Mouse (Mus musculus) spleen, adult 2 months (tissue): ENCODE data around the gene Tbc1d1. TPM values are rescaled to one million over a fixed set of nuclear protein-coding genes. Genes with fewer than 3 reads are reported as not detected.

ENCODE experiments used
- DNase-seq, 2 experiments: peaks; one replicate each; pipeline versions ENCODE4 v3.0.0 to v3.0.0-alpha.2; 2012 to 2021; ENCODE audit warnings: low spot score in 2 of 2, low read depth in 1 of 2
- H3K27ac ChIP-seq: fragments of 200-500 bp; 2 replicates; pipeline ENCODE4 v1.5.1; 2012; ENCODE audit warnings: low read length, inconsistent platforms; ENCODE audit not compliant: insufficient read depth
- H3K27me3 ChIP-seq: fragments of 200-500 bp; 2 replicates; pipeline ENCODE4 v1.6.1; 2012; ENCODE audit warnings: mild to moderate bottlenecking, moderate library complexity, low read length, inconsistent platforms; ENCODE audit not compliant: control insufficient read depth, insufficient read depth
- H3K36me3 ChIP-seq: fragments of 200-500 bp; 2 replicates; pipeline ENCODE4 v1.6.1; 2012; ENCODE audit warnings: mild to moderate bottlenecking, low read length, inconsistent platforms; ENCODE audit not compliant: control insufficient read depth, insufficient read depth
- H3K4me1 ChIP-seq: fragments of 200-500 bp; 2 replicates; pipeline ENCODE4 v1.6.1; 2011; ENCODE audit warnings: inconsistent platforms; ENCODE audit not compliant: control insufficient read depth, insufficient read depth, insufficient read length
- H3K4me3 ChIP-seq: fragments of 200-500 bp; 2 replicates; pipeline ENCODE4 v1.5.1; 2011; ENCODE audit warnings: mild to moderate bottlenecking, inconsistent platforms; ENCODE audit not compliant: insufficient read depth, insufficient read length; ENCODE audit errors: extremely low read depth
- CTCF ChIP-seq: fragments of 200-500 bp; IDR thresholded peaks from 2 replicates; pipeline ENCODE4 v1.5.1; 2011; ENCODE audit warnings: mild to moderate bottlenecking, inconsistent platforms; ENCODE audit not compliant: insufficient read depth, insufficient read length, insufficient replicate concordance; ENCODE audit errors: extremely low read depth
- POLR2A ChIP-seq: fragments of 200-500 bp; IDR thresholded peaks from 2 replicates; pipeline ENCODE4 v1.6.1; 2011; ENCODE audit warnings: low read depth, low read length, inconsistent platforms
- WGBS: fragments of 180-500 bp; shearing (Covaris S2); methylation state at CpG from one replicate; pipeline ENCODE4 v1.1.7; 2018; 5-methylcytosine and 5-hydroxymethylcytosine counted together
- polyA plus RNA-seq: library from polyadenylated mRNA; depleted of rRNA; stranded (reverse); fragments of >200 nt; gene quantifications from 2 replicates; pipeline ENCODE4 v1.2.3, GENCODE M21; 2012

Tbc1d1 gene
- polyA plus RNA-seq, 1 experiment, result 16.8 TPM

GRCm38 (mm10) chr5:64287287-64287686 is 131.2 kb downstream of the Tbc1d1 start:
- Histone ChIP-seq H3K27ac (no peak overlapping the region), H3K27me3 (no peaks in the 10 kb centered on the region), H3K4me1 (no peaks in the 10 kb centered on the region; the same call in 1 of the 2 replicates), H3K4me3 (no peak overlapping the region), H3K36me3 (peaks cover 34% of the 10 kb centered on the region)
- TF ChIP-seq POLR2A (no peak), CTCF (no peak)
- WGBS, result 86% methylated on average over 8 of the region's 8 CpGs
- no peak for DNase-seq

DNA sequence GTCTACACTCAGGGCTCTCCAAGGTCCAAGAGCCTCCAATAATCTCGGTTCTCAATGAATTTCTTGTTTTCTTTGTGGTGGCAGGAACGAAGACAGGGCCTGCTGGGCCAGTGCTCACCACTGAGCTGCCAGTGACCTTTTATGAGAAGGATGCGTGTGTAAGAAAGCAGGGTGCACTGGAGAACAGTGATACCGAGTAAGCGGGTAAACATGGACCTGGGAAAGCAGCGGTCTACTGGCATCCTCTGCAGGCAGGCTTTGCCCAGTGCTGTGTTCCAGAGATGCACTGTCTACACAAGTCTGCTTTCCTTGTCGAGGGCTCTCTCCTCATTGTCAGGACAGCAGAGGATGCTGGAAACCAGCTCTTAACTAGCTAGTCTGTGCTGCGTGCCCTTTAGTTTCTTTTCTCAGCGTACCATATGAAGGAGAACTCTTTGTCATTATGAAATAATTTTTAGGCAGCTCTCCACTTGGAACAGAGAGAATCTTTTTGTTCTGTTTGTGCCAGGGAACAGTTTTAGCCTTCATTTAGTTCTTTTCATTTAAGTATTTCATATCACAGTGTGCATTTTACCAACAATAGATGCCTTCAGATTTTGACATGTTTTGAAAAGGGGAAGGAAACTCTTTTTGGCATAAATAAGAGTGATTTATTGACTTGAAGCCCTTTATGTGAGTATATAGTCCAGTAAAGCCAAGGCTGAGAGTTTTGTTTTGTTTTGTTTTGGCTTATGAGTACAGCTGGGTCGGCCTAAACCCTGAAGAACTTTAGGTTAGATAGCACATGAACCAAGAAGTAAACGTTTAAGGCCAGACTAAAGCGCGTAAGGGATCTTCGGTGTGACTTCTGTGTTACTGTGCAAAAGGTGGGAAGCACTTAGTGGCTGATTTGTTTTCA is 132.2 kb downstream of the Tbc1d1 start:
- H3K27ac ChIP-seq, result 0 out of 2 replicates have a peak overlapping the region, but pooled peaks have one; percentile 18
- TF ChIP-seq CTCF (no peak), POLR2A (no peak)
- no peaks in the 10 kb centered on the region; the same call in 1 of the 2 replicates for H3K4me1 ChIP-seq
- H3K4me3 ChIP-seq, result no peak overlapping the region
- peaks cover 27% of the 10 kb centered on the region for H3K36me3 ChIP-seq
- WGBS, result 63% methylated on average over 14 of the region's 14 CpGs
- DNase-seq, result no peak
- no peaks in the 10 kb centered on the region for H3K27me3 ChIP-seq

GRCm38 (mm10) chr5:64289202-64290060 is 133.3 kb downstream of the Tbc1d1 start:
- no peaks in the 10 kb centered on the region for H3K27me3 ChIP-seq
- TF ChIP-seq CTCF (peak; percentile 90), POLR2A (no peak)
- peak; percentile 22 to 68 for DNase-seq
- no peak overlapping the region for H3K27ac ChIP-seq
- no peaks in the 10 kb centered on the region; the same call in 1 of the 2 replicates for H3K4me1 ChIP-seq
- no peak overlapping the region for H3K4me3 ChIP-seq
- WGBS, result 53% methylated on average over 5 of the region's 5 CpGs
- H3K36me3 ChIP-seq, result peaks cover 22% of the 10 kb centered on the region

- no peaks in the 10 kb centered on the region; the same call in 1 of the 2 replicates for H3K4me1 ChIP-seq
- DNase-seq, result no peak
- H3K27ac ChIP-seq, result no peak overlapping the region
- no peak overlapping the region for H3K4me3 ChIP-seq
- 51% methylated on average over 4 of the region's 4 CpGs for WGBS
- H3K27me3 ChIP-seq, result no peaks in the 10 kb centered on the region
- TF ChIP-seq CTCF (no peak), POLR2A (no peak)
- H3K36me3 ChIP-seq, result peaks cover 22% of the 10 kb centered on the region
Measured at GRCm38 (mm10) chr5:64290061-64290345, 133.9 kb downstream of the Tbc1d1 start.

- no peak for DNase-seq
- Histone ChIP-seq H3K36me3 (peaks cover 13% of the 10 kb centered on the region), H3K27ac (no peak overlapping the region), H3K27me3 (no peaks in the 10 kb centered on the region), H3K4me3 (no peak overlapping the region), H3K4me1 (peaks cover 10% of the 10 kb centered on the region; the same call in 1 of the 2 replicates)
- no peak for TF ChIP-seq POLR2A
- no peak for TF ChIP-seq CTCF
- 85% methylated on average over 5 of the region's 5 CpGs for WGBS
Measured at GRCm38 (mm10) chr5:64291657-64292056, 135.6 kb downstream of the Tbc1d1 start.

DNA sequence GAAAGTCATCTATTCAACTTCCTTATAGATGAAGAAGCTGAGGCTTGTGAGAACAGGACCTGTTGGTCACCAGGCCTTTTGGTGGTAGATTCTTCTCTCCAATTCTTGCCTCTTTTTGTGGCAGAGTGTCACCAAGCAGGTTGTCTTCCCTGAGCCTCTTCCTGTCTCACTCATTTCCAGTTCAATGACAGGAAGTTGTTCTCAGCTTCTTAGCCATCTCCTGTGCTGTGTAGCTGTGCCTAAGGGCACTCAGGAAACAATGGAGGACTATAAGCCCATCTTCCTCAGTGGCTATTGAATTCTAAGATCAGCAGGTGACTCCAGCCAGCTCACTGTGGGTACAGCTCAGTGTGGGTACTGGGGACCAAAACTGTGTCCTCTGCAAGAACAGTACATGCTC is 139.5 kb downstream of the Tbc1d1 start:
- TF ChIP-seq POLR2A, result no peak
- TF ChIP-seq CTCF, result no peak
- H3K27ac ChIP-seq, result 0 out of 2 replicates have a peak overlapping the region, but pooled peaks have one; percentile 7
- no peak for DNase-seq
- peaks cover 6% of the 10 kb centered on the region; the same call in 1 of the 2 replicates for H3K36me3 ChIP-seq
- no peak overlapping the region for H3K4me3 ChIP-seq
- peaks cover 22% of the 10 kb centered on the region for H3K4me1 ChIP-seq
- no peaks in the 10 kb centered on the region for H3K27me3 ChIP-seq
